Mouse (Mus musculus) intestine, embryonic 14.5 days (tissue): ENCODE measurements at regions not wholly inside any gene's neighbourhood (a gene's known extent, or its start where the extent isn't known, plus 50 kb on each side); places are given as distances from the start of the nearest gene placed in this dataset.

Experiments used
- ATAC-seq: fragments of 200-750 bp; cut with Nextera tagmentation; replicated peaks from 2 replicates; pipeline ENCODE4 v1.8.0; 2017; ENCODE audit warnings: low read depth, moderate number of reproducible peaks, moderate TSS enrichment, moderate library complexity; ENCODE audit not compliant: low FRiP score, low TSS enrichment
- DNase-seq: peaks from one replicate; pipeline ENCODE4 v3.0.0-alpha.2; 2018; ENCODE audit warnings: low spot score
- H3K27ac ChIP-seq: fragments of 300-500 bp; sonication (generic); 2 replicates; pipeline ENCODE4 v1.5.1; 2014; ENCODE audit warnings: low read depth, mild to moderate bottlenecking, control low read depth
- H3K27me3 ChIP-seq: fragments of 300-500 bp; sonication (generic); replicated peaks from 2 replicates; pipeline ENCODE4 v1.6.1; 2014; ENCODE audit warnings: low read length, control low read depth; ENCODE audit not compliant: control insufficient read depth, insufficient read depth
- H3K36me3 ChIP-seq: fragments of 300-500 bp; sonication (generic); 2 replicates; pipeline ENCODE4 v1.6.1; 2014; ENCODE audit warnings: low read length, control low read depth; ENCODE audit not compliant: control insufficient read depth, insufficient read depth
- H3K4me1 ChIP-seq: fragments of 300-500 bp; sonication (generic); replicated peaks from 2 replicates; pipeline ENCODE4 v1.6.1; 2014; ENCODE audit warnings: low read length, control low read depth, mixed read lengths; ENCODE audit not compliant: control insufficient read depth, insufficient read depth
- H3K4me2 ChIP-seq: fragments of 300-500 bp; sonication (generic); 2 replicates; pipeline ENCODE4 v1.6.1; 2014; ENCODE audit warnings: low read length
- H3K4me3 ChIP-seq: fragments of 300-500 bp; sonication (generic); 2 replicates; pipeline ENCODE4 v1.5.1; 2014; ENCODE audit warnings: low read depth, low read length, control low read depth, mixed read lengths
- H3K9ac ChIP-seq: fragments of 300-500 bp; sonication (generic); 2 replicates; pipeline ENCODE4 v1.6.1; 2014; ENCODE audit warnings: mild to moderate bottlenecking, low read length
- H3K9me3 ChIP-seq: fragments of 300-500 bp; sonication (generic); 2 replicates; pipeline ENCODE4 v1.6.1; 2016; ENCODE audit warnings: low read length, control low read depth; ENCODE audit not compliant: control insufficient read depth
- WGBS: fragments of 180-500 bp; shearing (Covaris S2); extraction: QIAGEN DNeasy Blood & Tissue Kit; methylation state at CpG from one replicate; pipeline ENCODE4 v1.1.7; 2014; 5-methylcytosine and 5-hydroxymethylcytosine counted together

GRCm38 (mm10) chr12:96748868-96749615 is 1057.0 kb downstream of the Flrt2 start:
- Histone ChIP-seq H3K27me3 (no peaks in the 10 kb centered on the region), H3K9me3 (no peaks in the 10 kb centered on the region), H3K36me3 (no peaks in the 10 kb centered on the region), H3K9ac (no peak overlapping the region), H3K4me1 (no peaks in the 10 kb centered on the region), H3K4me3 (no peak overlapping the region), H3K27ac (no peak overlapping the region), H3K4me2 (no peak overlapping the region)
- ATAC-seq (0 out of 2 replicates have a peak, but pooled peaks have one; percentile 55), DNase-seq (no peak)
- 41% methylated on average over 5 of the region's 5 CpGs for WGBS

- Histone ChIP-seq H3K4me1 (no peaks in the 10 kb centered on the region), H3K4me3 (no peak overlapping the region), H3K27ac (no peak overlapping the region), H3K9ac (no peak overlapping the region), H3K36me3 (no peaks in the 10 kb centered on the region), H3K9me3 (no peaks in the 10 kb centered on the region), H3K4me2 (no peak overlapping the region), H3K27me3 (no peaks in the 10 kb centered on the region)
- no peak for DNase-seq
- WGBS, result 69% methylated on average over 5 of the region's 5 CpGs
- ATAC-seq, result no peak
Measured at GRCm38 (mm10) chr12:96754714-96755113, 1062.7 kb downstream of the Flrt2 start.

GRCm38 (mm10) chr12:96763153-96763552 is 1071.1 kb downstream of the Flrt2 start:
- no peaks in the 10 kb centered on the region for H3K27me3 ChIP-seq
- no peak overlapping the region for H3K9ac ChIP-seq
- ATAC-seq, result no peak
- no peaks in the 10 kb centered on the region for H3K36me3 ChIP-seq
- H3K4me2 ChIP-seq, result no peak overlapping the region
- H3K9me3 ChIP-seq, result no peaks in the 10 kb centered on the region
- no peak overlapping the region for H3K4me3 ChIP-seq
- no peak overlapping the region for H3K27ac ChIP-seq
- no peak for DNase-seq
- H3K4me1 ChIP-seq, result 0 out of 2 replicates have a peak, but pooled peaks cover 3% of the 10 kb centered on the region
- 49% methylated on average over 5 of the region's 5 CpGs for WGBS

GRCm38 (mm10) chr12:96763621-96764020 is 1071.6 kb downstream of the Flrt2 start:
- Histone ChIP-seq H3K27ac (no peak overlapping the region; the same call in 1 of the 2 replicates), H3K9ac (no peak overlapping the region), H3K27me3 (no peaks in the 10 kb centered on the region), H3K9me3 (no peaks in the 10 kb centered on the region), H3K4me1 (0 out of 2 replicates have a peak, but pooled peaks cover 3% of the 10 kb centered on the region), H3K36me3 (no peaks in the 10 kb centered on the region), H3K4me3 (no peak overlapping the region), H3K4me2 (no peak overlapping the region)
- 33% methylated on average over 2 of the region's 2 CpGs for WGBS
- DNase-seq (no peak), ATAC-seq (no peak)

DNA sequence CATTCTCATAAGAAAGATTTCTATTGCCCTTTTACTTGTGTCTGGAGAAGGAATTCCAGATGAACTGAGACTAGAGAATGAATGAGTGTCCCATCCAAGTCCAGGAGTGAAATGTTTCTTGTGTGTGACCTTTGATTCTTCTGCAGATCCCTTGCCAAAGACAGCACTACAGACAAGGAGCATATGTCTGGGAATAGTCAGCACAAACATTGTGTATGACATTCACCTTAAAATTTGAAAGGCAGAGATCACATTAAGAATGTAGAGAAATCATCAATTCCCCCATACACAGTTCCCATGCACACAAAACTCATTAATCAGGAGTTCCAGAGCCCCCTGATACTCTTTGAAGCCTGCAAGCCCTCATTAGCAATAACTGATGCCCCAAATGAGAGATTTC is 1072.2 kb downstream of the Flrt2 start:
- H3K9me3 ChIP-seq, result no peaks in the 10 kb centered on the region
- DNase-seq (no peak), ATAC-seq (no peak)
- 0 out of 2 replicates have a peak, but pooled peaks cover 3% of the 10 kb centered on the region for H3K4me1 ChIP-seq
- no peak overlapping the region for H3K9ac ChIP-seq
- H3K27me3 ChIP-seq, result no peaks in the 10 kb centered on the region
- H3K27ac ChIP-seq, result no peak overlapping the region
- no peak overlapping the region for H3K4me2 ChIP-seq
- H3K36me3 ChIP-seq, result no peaks in the 10 kb centered on the region
- no peak overlapping the region for H3K4me3 ChIP-seq

- H3K4me3 ChIP-seq, result no peak overlapping the region
- no peaks in the 10 kb centered on the region for H3K9me3 ChIP-seq
- DNase-seq (no peak), ATAC-seq (no peak)
- no peak overlapping the region for H3K27ac ChIP-seq
- no peak overlapping the region for H3K9ac ChIP-seq
- no peaks in the 10 kb centered on the region for H3K4me1 ChIP-seq
- H3K36me3 ChIP-seq, result no peaks in the 10 kb centered on the region
- H3K27me3 ChIP-seq, result no peaks in the 10 kb centered on the region
- 84% methylated on average over 3 of the region's 3 CpGs for WGBS
- H3K4me2 ChIP-seq, result no peak overlapping the region
Measured at GRCm38 (mm10) chr12:96771222-96771621, 1079.2 kb downstream of the Flrt2 start.

- no peaks in the 10 kb centered on the region for H3K36me3 ChIP-seq
- no peak overlapping the region for H3K9ac ChIP-seq
- H3K4me2 ChIP-seq, result no peak overlapping the region
- no peak overlapping the region for H3K4me3 ChIP-seq
- H3K4me1 ChIP-seq, result no peaks in the 10 kb centered on the region
- no peak overlapping the region for H3K27ac ChIP-seq
- no peaks in the 10 kb centered on the region for H3K9me3 ChIP-seq
- no peaks in the 10 kb centered on the region for H3K27me3 ChIP-seq
- ATAC-seq (no peak), DNase-seq (no peak)
- 39% methylated on average over 1 of the region's 1 CpGs for WGBS
Measured at GRCm38 (mm10) chr12:96821376-96821775, 1129.3 kb downstream of the Flrt2 start.

GRCm38 (mm10) chr12:96828415-96828814 is 1136.4 kb downstream of the Flrt2 start:
- Histone ChIP-seq H3K9ac (no peak overlapping the region), H3K27ac (no peak overlapping the region), H3K4me1 (no peaks in the 10 kb centered on the region), H3K9me3 (no peaks in the 10 kb centered on the region), H3K4me2 (no peak overlapping the region), H3K4me3 (no peak overlapping the region), H3K27me3 (no peaks in the 10 kb centered on the region), H3K36me3 (no peaks in the 10 kb centered on the region)
- WGBS, result 97% methylated on average over 1 of the region's 1 CpGs
- DNase-seq (no peak), ATAC-seq (no peak)
